1 mouse cellular context compared by ENCODE assay signal in the genomic region with DNA sequence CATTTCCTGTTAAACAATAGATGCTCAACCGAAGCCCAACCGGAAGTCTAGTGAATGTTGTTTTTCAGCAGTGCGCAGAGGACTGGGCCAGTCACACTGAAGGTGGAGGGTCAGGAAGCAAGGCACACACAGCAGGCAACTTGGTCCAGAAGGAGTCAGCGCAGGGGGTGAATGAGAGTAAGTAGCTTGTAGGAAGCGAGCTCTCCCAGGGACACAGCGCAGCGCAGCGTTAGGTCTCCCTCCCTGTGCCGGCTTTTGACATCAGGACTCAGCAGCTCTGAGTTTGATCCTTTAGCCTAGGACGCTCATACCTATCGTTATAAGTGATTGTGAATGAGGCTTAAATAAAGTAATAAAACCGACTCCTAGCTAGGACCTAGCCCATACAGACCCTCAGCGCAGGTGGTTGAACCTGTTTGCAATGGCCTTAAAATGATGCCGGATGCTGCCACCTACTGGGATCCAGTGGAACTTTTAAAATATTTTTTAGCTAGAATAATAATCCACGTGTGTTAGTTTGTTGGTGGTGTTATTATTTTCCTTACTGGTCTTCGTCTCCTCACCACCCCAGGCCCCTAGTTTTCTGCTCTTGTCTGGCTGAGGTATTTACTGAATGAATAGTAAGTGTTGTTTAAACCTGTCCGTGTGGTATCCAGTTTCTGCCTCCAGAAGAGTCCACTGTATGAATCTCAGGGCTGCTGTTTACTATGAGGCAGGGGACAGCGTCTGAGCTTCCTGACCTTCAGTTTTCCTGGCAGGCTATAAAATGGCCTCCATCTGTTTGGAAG.
TF ChIP-seq lines count a peak whose summit lies in the region.

No protein-coding gene starts in this region.

TF ChIP-seq in CH12.LX, 34 proteins besides CTCF, POLR2A, EP300 and RAD21 (continued from another document):
- TF ChIP-seq POLR2AphosphoS2 (IDR thresholded peaks at IDR 0.05; ENCODE audit: low read depth, low read length) = no peak
